Mouse (Mus musculus): Measurements from ENCODE around the gene Nanp. TPM values are rescaled to one million over a fixed set of nuclear protein-coding genes. Genes with fewer than 3 reads are reported as not detected.
A peak's percentile ranks its signal among the peaks of the same experiment; 100 is the strongest.

Nanp gene
- polyA plus RNA-seq (2015; fragmentation: Nextera tagmentation; extraction: Ambion mirVana) = 29.7 and 31.0 TPM in 2 replicates

- H3K9ac ChIP-seq = peak within 1 kb of the TSS; percentile 87
- ATAC-seq (replicated peaks) = peak; percentile 97
- peak within 1 kb of the TSS; percentile 84 for H3K27ac ChIP-seq
- peak within 1 kb of the TSS; percentile 71 for H3K4me2 ChIP-seq
- H3K4me1 ChIP-seq = peaks cover 21% of the 10 kb centered on the region
- no peaks in the 10 kb centered on the region for H3K9me3 ChIP-seq
- H3K27me3 ChIP-seq (replicated peaks) = no peaks in the 10 kb centered on the region
- 1% methylated on average over 32 of the region's 34 CpGs for WGBS
- no peaks in the 10 kb centered on the region for H3K36me3 ChIP-seq (replicated peaks)
- H3K4me3 ChIP-seq = peak within 1 kb of the TSS; percentile 70
Measured at GRCm38 (mm10) chr2:151039232-151039695, at the start of gene Nanp, which contains the start of gene Ninl. Gene Nanp, minus strand, starts transcription at chr2:151039398. Gene Ninl, minus strand, starts transcription at chr2:151039382.

- WGBS = 86% methylated on average over 1 of the region's 1 CpGs
Measured at GRCm38 (mm10) chr2:151056637-151057036, 17.4 kb upstream of the Nanp start.

GRCm38 (mm10) chr2:151040411-151040810, 1.2 kb upstream of the Nanp start:
- Histone ChIP-seq H3K4me2 (no peak overlapping the region), H3K27ac (no peak overlapping the region), H3K9ac (no peak overlapping the region), H3K4me3 (no peak overlapping the region), H3K27me3 (replicated peaks) (no peaks in the 10 kb centered on the region), H3K36me3 (replicated peaks) (no peaks in the 10 kb centered on the region), H3K9me3 (no peaks in the 10 kb centered on the region), H3K4me1 (peaks cover 21% of the 10 kb centered on the region)
- 95% methylated on average over 1 of the region's 1 CpGs for WGBS
- no peak for ATAC-seq (replicated peaks)

More at GRCm38 (mm10) chr2:151056637-151057036, 17.4 kb upstream of the Nanp start:
- Histone ChIP-seq H3K4me1 (no peaks in the 10 kb centered on the region), H3K9ac (no peak overlapping the region), H3K27me3 (replicated peaks) (no peaks in the 10 kb centered on the region), H3K9me3 (no peaks in the 10 kb centered on the region), H3K36me3 (replicated peaks) (no peaks in the 10 kb centered on the region), H3K4me2 (no peak overlapping the region), H3K4me3 (no peak overlapping the region), H3K27ac (no peak overlapping the region)
- ATAC-seq (replicated peaks) = no peak

GRCm38 (mm10) chr2:151039726-151040125, 528 bp upstream of the Nanp start:
- Histone ChIP-seq H3K36me3 (replicated peaks) (no peaks in the 10 kb centered on the region), H3K27ac (peak overlapping the region; percentile 84), H3K4me1 (peaks cover 21% of the 10 kb centered on the region), H3K9ac (peak overlapping the region; percentile 87), H3K27me3 (replicated peaks) (no peaks in the 10 kb centered on the region), H3K4me3 (peak overlapping the region; percentile 70), H3K4me2 (peak overlapping the region; percentile 71), H3K9me3 (no peaks in the 10 kb centered on the region)
- ATAC-seq (replicated peaks) = peak; percentile 55
- 38% methylated on average over 8 of the region's 8 CpGs for WGBS

GRCm38 (mm10) chr2:151038811-151039222, 381 bp downstream of the Nanp start:
- Histone ChIP-seq H3K36me3 (replicated peaks) (no peaks in the 10 kb centered on the region), H3K9me3 (no peaks in the 10 kb centered on the region), H3K27ac (peak overlapping the region; percentile 84), H3K9ac (peak overlapping the region; percentile 87), H3K4me3 (peak overlapping the region; percentile 70), H3K27me3 (replicated peaks) (no peaks in the 10 kb centered on the region), H3K4me2 (peak overlapping the region; percentile 71), H3K4me1 (peaks cover 21% of the 10 kb centered on the region)
- WGBS = under 1% methylated on average over 30 of the region's 30 CpGs
- ATAC-seq (replicated peaks) = no peak

- Histone ChIP-seq H3K27me3 (replicated peaks) (no peaks in the 10 kb centered on the region), H3K9me3 (no peaks in the 10 kb centered on the region), H3K36me3 (replicated peaks) (no peaks in the 10 kb centered on the region), H3K4me1 (peaks cover 21% of the 10 kb centered on the region), H3K9ac (peak overlapping the region; percentile 87), H3K4me2 (peak overlapping the region; percentile 71), H3K4me3 (peak overlapping the region; percentile 70), H3K27ac (no peak overlapping the region)
- no peak for ATAC-seq (replicated peaks)
- WGBS = 56% methylated on average over 18 of the region's 18 CpGs
Measured at GRCm38 (mm10) chr2:151037876-151038552, 1.2 kb downstream of the Nanp start.

GRCm38 (mm10) chr2:151037292-151037691, 1.9 kb downstream of the Nanp start:
- no peaks in the 10 kb centered on the region for H3K27me3 ChIP-seq (replicated peaks)
- H3K4me1 ChIP-seq = peaks cover 21% of the 10 kb centered on the region
- no peak overlapping the region for H3K4me3 ChIP-seq
- no peak overlapping the region for H3K9ac ChIP-seq
- H3K9me3 ChIP-seq = no peaks in the 10 kb centered on the region
- H3K4me2 ChIP-seq = 0 out of 2 replicates have a peak overlapping the region, but pooled peaks have one; percentile 71
- no peak for ATAC-seq (replicated peaks)
- H3K36me3 ChIP-seq (replicated peaks) = no peaks in the 10 kb centered on the region
- H3K27ac ChIP-seq = no peak overlapping the region
- WGBS = 98% methylated on average over 1 of the region's 1 CpGs

GRCm38 (mm10) chr2:151036721-151037120, 2.5 kb downstream of the Nanp start:
- Histone ChIP-seq H3K36me3 (replicated peaks) (no peaks in the 10 kb centered on the region), H3K9ac (no peak overlapping the region), H3K4me3 (no peak overlapping the region), H3K4me2 (no peak overlapping the region), H3K27me3 (replicated peaks) (no peaks in the 10 kb centered on the region), H3K9me3 (no peaks in the 10 kb centered on the region), H3K27ac (no peak overlapping the region), H3K4me1 (peaks cover 21% of the 10 kb centered on the region)
- WGBS = 95% methylated on average over 2 of the region's 2 CpGs
- ATAC-seq (replicated peaks) = no peak

- Histone ChIP-seq H3K36me3 (replicated peaks) (no peaks in the 10 kb centered on the region), H3K27me3 (replicated peaks) (no peaks in the 10 kb centered on the region), H3K27ac (no peak overlapping the region), H3K9me3 (no peaks in the 10 kb centered on the region), H3K4me3 (no peak overlapping the region), H3K4me2 (no peak overlapping the region), H3K9ac (no peak overlapping the region), H3K4me1 (peaks cover 11% of the 10 kb centered on the region)
- ATAC-seq (replicated peaks) = no peak
- 97% methylated on average over 3 of the region's 3 CpGs for WGBS
Measured at GRCm38 (mm10) chr2:151034435-151034834, 4.8 kb downstream of the Nanp start.

GRCm38 (mm10) chr2:151021158-151021557, 18.0 kb downstream of the Nanp start:
- Histone ChIP-seq H3K4me3 (no peak overlapping the region), H3K9ac (no peak overlapping the region), H3K27ac (no peak overlapping the region), H3K36me3 (replicated peaks) (no peaks in the 10 kb centered on the region), H3K27me3 (replicated peaks) (no peaks in the 10 kb centered on the region), H3K4me1 (no peaks in the 10 kb centered on the region), H3K9me3 (no peaks in the 10 kb centered on the region), H3K4me2 (no peak overlapping the region)
- WGBS = 90% methylated on average over 10 of the region's 10 CpGs
- ATAC-seq (replicated peaks) = no peak

GRCm38 (mm10) chr2:151015316-151015715, 23.9 kb downstream of the Nanp start:
- ATAC-seq (replicated peaks) = no peak
- 82% methylated on average over 2 of the region's 2 CpGs for WGBS
- Histone ChIP-seq H3K4me3 (no peak overlapping the region), H3K4me1 (no peaks in the 10 kb centered on the region), H3K9me3 (no peaks in the 10 kb centered on the region), H3K36me3 (replicated peaks) (no peaks in the 10 kb centered on the region), H3K9ac (no peak overlapping the region), H3K27me3 (replicated peaks) (no peaks in the 10 kb centered on the region), H3K27ac (no peak overlapping the region), H3K4me2 (no peak overlapping the region)

- Histone ChIP-seq H3K4me2 (no peak overlapping the region), H3K27me3 (replicated peaks) (no peaks in the 10 kb centered on the region), H3K4me3 (no peak overlapping the region), H3K27ac (no peak overlapping the region), H3K9me3 (no peaks in the 10 kb centered on the region), H3K36me3 (replicated peaks) (no peaks in the 10 kb centered on the region), H3K4me1 (peaks cover 16% of the 10 kb centered on the region), H3K9ac (no peak overlapping the region)
- ATAC-seq (replicated peaks) = no peak
- WGBS = 67% methylated on average over 1 of the region's 1 CpGs
Measured at GRCm38 (mm10) chr2:151011273-151011672, 27.9 kb downstream of the Nanp start.
